Mouse (Mus musculus) kidney, postnatal 14 days (tissue): Measurements from ENCODE around the gene Lrmda.

Experiments used
- DNase-seq: peaks from one replicate; pipeline ENCODE4 v3.0.0; 2022; ENCODE audit warnings: mixed read lengths

Lrmda gene

DNA sequence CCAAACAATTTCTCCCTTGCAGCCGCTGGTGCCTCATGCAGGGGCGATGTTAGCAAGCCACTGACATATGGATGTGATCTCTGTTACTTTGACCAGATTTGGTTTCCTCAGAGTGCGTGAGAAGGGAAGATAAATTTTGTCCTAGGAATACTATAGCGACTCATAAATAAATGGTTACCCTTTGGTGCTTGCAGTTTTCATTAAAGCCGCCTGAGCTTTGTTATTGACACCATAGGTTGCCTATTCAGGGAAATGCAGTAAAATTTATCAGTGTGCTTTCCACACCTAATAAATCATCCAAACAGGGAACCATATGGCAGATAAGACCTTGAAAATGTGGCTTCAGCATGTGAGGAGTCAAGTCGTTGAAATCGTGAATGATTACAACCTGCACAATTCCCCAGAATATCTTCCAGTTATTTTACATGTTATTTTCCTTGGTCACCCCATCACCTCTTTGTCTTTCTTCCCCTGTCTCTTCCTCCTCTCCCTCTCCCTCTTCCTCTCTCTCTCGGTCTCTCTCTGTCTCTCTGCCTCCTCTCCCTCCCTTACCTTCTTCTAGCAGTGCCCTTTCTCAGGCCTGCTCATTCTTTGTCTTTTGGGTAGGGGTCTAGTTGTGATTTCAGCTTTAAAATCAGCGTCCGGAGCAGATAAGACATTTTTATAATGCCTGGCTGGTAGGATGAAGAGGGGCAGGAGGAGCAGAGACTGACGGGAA lies 148.7 kb downstream of the Lrmda start:
- no peak for DNase-seq

DNA sequence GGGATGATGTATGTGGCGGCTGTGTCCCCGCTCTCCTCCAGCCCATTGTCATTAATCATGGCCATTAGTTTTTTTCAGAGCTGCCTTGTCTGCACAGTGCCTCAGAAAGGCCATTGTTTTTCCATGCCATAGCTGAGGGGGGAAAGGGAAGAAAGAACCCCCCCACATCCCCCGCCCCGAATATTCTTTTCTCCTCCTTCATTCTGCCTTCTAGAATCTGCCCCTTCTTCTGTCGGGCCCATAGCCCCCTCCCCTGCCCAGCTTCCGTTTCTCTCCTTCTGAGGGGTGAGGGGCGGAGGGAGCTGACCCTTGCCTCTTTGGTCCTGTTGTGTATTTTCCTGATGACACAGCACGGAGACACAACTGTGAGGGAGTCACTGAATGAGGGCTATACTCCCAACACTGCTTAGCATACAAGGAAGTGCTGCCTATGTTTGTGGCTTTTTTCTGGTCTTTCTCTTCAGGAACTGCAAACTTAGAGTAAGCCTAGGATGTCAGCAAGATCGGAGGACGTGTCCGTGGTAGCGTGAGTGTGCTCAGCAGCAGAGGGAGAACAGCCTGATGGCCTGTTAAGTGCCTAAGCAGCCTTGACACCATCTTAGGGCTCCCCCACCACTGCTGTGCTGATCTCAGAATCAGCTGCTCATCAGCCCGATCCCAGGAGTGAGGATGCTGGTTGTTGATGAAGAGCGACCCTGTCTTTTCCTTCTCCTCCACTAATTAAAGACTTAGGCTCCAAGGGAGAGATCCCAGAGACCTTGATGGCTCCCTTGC lies 149.5 kb downstream of the Lrmda start:
- no peak for DNase-seq

DNA sequence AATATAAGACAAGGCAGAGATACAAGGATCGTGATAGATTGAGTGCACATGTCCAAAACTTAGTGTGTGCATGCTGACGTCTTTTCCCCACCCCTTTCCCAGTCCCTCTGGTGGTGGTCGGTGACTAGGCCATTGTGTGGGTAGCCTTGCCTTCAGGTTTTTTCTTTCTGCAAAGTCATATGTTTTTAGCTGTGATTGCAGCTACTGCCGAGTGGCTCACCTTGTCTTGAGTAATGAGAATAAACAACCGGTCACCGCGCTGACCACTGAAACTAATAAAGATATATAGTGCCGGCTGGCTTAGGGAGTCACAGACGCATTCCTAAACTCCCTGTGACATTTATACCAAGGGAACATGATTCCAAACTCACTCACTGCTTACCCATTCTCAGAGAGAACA lies 155.2 kb downstream of the Lrmda start:
- DNase-seq = no peak

DNA sequence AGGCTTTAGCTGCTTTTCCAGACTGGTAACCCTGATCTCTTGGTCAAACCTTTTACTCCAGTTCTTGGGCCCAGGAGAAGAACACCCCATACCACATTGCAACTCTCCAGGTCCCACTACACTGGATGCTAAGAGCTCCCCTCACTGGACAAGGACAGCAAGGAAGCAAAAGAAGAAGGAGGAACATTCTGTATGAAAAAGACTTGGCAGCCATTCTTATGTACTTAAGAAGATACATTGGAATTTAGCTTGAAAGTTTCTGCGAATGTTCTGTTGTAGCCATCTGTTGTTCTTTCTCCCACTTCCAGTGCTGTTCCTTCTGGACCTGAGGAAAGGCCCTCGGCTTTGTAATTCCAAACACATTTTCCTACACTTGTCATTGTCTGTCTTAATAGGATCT lies 160.2 kb downstream of the Lrmda start:
- DNase-seq = no peak

DNA sequence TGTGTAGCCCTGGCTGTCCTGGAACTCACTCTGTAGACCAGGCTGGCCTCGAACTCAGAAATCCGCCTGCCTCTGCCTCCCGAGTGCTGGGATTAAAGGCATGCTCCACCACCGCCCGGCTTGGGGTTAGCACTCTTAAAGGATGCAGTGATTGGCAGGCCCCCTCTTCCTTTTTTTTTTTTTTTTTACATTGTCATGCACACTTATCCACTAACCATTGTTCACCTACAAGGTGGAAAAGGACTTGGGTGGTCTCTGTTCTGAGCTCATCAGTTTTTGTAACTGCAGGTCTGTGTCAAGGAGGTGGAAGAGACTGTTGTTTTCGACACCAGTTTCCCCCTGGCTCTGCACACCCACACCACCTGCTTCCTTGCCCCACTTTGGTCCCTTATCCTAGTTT lies 162.0 kb downstream of the Lrmda start:
- DNase-seq = no peak

DNA sequence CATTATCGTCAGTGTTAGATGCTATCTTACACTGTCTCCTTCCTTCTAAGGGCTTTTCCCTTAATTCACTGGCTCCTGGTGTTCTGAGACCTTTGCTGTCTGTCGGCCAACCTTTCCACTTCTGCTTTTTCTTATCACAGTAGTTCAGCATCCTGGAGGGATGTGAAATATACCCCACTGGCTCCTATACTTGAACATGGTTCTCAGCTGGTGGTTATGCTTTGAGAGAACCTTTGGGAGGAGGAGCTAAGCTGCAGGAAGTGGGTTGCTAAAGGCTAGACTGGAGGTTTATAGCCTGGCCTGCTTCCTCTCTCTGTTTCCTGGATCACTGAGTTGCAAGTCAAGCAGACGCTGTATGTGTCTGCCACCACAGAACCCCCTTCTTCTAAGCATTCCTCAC lies 163.7 kb downstream of the Lrmda start:
- DNase-seq = no peak

DNA sequence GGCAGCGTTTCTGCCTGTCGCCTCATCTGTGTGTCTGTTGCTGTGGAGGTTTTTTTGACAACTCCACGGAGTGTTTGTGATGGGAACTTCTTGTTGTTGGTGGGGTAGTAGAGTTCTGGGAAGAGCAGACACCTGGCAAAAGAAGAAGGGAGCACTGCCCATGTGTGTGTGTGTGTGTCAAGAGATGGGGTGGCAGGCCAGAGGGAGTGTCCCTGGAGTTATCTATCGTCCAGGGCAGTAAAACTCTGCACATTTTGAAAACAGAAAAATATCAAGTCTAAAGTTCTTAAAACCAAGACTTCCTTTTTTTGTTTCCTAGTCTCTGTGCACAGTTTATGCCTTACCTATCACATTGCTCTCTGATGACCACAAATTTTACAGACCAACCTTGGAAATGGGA lies 165.9 kb downstream of the Lrmda start:
- DNase-seq = no peak

DNA sequence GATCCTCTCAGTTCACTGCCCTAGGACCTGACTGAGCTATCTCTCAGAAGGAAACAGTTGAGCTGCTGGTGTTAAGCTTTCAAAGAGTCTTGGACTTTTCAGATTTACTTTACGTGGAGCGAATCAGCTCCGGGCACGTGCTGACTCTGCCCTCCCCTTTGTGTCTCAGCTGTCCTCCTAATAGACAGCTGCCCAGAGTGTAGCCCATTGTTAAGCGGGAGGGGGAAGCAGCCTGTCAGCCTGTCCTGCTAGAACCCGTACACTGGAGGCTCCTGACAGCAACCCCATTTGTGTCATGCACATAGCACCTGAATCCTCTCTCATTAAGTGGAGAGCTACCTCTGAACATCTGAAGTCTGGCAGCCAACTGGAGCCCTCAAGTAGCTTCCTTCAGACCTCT lies 170.6 kb downstream of the Lrmda start:
- no peak for DNase-seq

DNA sequence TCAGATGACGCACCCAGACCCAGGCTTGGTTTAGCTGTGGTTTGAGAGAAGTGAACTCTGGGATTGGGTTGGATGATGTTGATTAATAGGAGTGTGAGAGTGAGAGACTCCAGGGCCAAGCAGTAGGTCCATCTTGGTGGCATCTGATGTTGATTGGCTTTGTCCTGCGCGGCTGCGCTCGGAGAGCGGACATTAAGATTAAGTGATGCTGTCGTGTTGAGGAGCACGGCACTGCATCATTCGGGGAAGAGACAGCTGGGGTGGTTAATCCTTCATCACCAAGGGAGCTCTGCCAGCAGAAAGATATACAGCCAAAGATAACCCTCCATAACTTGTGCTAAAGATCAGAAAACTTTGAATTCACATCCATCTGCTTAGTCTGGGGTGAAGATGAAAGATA lies 172.7 kb downstream of the Lrmda start:
- DNase-seq = no peak

DNA sequence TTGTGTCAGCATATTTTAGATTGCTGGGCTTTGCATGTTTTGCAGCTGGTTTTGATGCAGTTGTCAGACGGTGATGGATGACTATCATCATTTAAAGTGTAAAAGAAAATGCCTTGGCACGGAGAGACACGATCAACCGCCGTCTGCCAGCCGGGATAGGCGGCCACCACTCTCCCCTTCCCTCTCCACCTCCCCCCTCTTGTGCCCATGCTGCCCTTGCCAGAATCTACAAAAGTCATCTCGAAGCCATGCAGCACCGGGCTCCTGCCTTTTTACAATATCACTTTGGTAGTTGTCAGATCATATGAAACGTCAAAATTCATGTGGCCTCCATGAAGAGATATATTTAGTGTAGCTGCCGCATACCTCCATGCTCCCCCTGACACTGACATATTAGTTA lies 178.5 kb downstream of the Lrmda start:
- no peak for DNase-seq

DNA sequence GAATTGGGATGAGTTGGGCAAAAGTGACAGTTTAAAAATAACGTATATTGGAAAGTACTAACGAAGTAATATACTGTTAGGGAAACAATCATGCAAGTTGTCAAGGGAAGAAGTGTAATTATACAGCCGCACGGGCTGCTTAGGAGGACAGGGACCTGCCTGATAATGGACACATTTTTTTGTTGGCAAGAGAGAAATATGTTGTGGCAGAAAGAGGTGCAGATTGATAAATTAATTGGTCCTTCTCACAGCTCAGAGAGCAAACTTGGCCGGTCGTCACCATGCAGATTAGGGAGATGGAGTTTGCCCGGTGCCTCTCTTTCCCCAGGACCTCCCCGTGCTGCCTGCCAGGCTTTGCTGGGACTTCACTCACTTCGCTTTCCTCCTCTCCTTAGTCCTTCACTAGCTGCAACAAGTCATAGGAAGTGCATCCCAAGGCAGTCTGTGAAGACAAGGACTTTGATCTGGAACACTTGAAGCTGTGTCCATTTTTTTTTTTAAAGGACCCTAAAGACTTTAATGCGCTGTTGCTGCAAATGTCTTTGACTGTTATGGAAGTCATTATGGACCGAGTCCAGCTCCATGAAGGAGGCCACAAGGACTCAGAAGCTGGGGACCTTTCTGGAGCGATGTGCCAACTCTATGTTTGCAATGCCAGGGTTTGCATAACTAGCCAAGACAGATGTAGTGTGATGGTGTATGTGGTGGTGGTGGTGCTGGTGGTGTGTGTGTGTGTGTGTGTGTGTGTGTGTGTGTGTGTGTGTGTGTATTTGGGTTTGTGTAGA lies 179.3 kb downstream of the Lrmda start:
- no peak for DNase-seq

DNA sequence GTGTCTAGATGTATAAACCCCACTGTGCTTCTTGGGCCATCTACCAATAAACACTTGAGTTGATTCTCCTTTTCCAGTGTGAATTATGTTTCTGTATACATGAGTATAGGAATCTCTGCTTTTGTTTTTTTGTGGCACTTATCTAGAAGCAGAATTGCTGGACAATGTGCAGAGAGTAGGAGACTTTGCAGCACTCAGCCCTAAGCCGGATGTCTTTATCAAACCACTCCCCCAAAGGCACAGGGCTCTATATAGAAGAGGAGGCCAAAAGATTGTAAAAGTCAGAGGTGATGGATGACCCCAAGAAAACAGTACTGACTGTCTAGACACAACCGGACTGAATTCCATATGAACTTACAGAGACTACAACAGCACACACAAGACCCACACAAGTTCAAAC lies 182.2 kb downstream of the Lrmda start:
- DNase-seq = no peak

DNA sequence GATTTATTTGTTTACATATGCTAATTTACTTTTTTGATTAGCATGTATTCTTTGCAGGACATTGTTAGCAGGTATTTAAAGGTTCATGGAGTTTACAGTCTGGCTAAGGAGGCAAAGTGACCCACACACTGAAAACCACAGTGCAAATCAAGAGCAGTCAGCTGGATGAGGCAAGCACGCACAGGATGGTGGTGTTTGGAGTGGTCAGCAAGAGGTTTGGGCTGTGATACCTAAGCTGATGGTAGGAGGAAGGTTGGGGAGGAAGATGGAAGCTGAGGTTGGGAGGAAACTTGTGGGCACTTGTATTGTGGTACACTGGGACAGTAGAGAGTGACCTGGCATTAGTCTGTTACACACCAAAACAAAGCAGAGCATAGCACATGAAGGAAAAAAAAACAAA lies 191.1 kb downstream of the Lrmda start:
- no peak for DNase-seq

DNA sequence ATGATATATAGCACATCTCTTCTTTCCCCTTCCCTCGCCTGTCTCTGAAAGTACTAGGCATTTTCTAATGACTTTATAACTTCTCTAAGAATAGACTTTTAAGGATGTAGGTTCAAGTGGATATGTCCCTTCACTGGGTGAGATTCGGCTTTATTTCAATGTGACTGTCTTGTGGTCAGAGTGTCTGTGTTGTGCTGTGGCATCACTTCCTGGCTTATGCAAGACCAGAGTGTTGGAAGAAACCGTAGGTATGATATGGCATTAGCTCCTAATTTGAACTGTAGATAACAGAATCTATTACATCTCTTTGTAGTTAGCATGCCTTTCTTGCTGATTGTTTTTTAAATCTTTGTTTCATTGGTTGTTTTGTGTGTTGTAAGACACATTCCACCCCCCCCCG lies 198.7 kb downstream of the Lrmda start:
- no peak for DNase-seq

DNA sequence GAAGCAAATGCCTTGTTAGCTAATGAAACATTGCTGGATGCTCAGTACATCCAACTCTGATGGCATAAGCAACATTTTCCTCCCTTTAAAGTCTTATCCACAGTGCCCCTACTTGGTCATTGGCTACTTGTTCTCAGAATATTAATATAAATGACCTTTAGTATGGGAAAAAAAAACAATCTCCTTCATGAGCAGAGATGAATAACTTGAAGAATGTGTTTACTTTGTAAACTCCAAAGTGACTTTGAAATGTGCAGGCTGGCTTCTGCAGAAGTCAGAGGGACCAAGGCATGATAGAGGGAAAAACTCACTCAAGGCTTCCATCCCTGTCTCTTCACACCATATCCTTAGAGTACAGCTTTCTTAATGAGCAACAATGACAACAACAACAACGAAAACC lies 202.5 kb downstream of the Lrmda start:
- DNase-seq = no peak

DNA sequence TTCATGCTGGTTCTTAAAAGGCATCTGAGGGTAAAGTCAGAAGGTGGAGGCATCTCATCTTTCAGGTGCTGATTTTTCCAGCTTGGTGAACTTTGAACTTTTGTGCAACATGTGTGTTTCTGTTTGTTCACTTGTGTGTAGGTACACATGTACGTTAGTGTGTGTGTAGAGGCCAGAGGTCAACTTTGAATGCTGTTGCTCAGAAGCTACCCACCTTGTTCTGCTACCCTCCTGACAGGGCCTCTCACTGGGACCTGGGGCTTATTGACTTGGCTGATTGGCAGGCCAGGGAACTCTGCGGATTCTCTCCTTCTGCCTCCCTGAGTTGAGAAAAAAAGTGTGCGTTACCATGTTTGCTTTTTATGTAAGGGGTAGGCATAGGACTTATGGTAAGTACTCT lies 203.1 kb downstream of the Lrmda start:
- no peak for DNase-seq

DNA sequence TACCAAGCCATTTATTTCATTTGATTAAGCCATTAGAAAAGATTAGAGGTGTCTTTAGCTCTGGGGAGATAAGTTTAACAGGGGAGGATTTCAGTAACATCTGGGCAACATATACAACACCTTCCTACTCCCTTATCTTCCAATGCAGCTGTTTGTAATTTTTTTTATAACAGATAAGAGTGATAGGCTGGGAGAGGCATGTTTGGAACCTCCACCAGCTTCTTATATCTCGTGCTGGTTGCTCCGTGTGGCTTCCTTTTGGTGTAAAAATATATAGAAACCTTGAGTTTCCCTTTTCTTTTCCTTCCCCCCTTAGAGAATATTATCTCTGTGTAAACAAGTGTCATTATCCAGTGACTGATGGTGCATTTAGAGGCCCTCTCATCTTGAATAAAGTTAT lies 206.7 kb downstream of the Lrmda start:
- DNase-seq = no peak

DNA sequence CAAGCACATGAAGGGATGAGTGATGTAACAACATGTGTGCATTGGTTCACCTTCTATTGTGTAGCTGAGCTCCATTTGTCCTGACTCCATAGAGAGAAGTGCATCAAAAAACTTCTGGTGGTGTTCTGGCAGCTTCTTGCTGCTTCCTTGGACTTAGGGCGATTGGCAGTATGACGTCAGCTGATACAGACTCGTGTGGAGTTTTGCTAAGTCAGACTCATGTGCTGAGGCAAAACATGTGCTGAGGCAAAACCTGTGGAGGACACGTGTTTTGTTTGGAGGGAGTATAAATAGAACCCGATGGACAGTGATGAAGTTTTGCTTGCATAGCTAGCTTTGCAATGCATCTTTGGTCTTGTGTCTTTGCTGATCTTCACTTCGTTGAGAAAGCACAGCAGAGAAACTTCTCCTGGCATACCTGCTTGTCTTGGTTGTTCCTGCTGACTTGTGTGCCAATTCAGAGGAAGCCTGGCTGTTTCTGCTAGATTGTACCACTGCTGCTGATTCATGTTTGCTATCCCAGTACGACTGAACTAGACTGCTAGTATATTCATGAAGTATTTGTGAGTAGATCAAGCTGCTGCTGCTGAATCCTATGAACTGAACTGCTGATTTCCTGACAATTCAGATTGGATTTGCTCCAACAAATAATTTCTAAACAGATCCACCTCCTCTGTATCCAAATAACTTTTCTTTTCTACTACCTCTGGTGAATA lies 208.9 kb downstream of the Lrmda start:
- DNase-seq = no peak

DNA sequence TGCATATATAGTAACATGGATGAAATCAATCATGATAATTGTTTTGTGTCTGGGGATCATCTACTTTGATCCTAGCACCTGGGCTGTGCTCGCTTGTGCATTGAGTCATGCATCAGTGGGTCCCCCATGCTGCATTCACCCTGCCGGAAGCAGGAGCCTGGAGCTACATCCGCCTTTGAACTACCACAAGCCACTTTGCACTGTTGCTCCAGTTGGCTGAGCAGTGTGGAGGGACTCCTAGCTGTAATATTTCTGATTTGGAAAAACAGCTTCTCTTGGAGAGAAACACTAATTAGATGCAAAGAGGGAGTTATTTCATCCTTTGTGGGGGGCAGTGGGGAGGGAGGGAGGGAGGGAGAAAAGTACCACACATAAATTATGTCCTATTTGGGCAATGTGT lies 220.8 kb downstream of the Lrmda start:
- DNase-seq = peak; percentile 22

DNA sequence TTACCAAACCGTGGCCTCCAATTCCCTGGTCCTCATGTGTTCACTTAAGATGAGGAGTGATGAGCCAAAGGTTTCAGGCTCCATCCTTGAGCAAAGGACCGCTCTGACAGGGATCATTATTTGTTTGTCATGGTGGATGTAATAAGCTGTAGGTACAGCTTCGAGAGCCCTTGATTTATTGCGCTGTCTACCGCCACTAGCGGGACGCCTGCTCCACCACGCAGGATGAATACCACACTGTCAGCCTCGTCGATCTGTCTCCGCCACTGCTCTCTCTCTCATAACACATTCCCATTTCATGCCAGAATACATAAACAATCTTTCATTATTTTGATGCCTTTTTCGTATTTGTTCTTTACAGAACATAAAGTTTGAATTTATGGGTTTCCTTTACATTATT lies 235.9 kb downstream of the Lrmda start:
- DNase-seq = no peak

DNA sequence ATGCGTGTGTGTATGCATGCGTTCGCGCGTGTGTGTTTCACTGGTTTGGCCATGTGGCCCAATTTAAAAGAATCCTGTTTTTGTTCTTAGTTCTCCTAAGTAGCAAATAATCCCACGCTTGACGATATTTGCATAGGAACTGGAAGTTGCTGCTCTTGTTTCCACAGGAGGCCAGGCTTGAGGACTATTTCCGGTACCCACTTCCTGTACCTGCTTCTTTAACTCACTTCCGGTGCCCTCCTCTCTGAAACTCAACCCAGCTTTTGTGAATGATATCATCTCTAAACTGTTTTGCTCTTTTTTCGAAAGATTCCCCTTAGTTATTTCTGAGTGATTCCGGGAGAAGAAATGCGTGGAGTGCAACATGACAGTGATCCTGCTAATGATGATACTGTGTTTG lies 236.8 kb downstream of the Lrmda start:
- no peak for DNase-seq

DNA sequence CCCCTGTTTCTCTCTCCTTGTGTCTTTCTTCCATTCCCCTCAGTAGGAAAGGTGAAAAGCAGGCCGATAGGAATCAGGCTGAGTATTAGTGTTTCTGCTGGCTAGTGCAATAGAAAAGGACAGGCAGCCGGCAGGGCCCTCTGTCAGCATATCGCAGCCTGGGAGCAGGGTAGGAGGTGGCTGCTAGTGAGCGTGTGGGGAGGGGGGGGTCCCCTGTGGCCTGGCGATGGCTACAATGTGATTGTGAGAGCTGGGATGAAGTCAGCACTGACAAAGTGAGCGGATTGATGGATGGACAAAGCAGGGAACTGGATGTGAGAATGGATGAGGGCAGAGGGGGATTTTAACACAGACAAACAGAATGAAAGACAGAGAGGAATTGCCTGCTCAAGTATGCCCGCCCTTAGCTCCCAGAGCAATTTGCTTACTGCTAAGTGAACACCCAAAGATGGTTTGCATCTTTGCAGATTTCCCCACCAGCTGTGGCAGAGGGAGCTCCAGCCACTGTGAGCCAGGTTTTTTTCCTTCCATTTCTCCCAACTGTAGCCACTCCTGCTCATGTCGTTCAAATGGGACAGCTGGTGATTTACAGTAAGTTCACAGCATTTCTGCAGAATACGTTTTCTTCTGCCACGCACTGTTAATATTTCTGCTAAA lies 240.0 kb downstream of the Lrmda start:
- DNase-seq = no peak

DNA sequence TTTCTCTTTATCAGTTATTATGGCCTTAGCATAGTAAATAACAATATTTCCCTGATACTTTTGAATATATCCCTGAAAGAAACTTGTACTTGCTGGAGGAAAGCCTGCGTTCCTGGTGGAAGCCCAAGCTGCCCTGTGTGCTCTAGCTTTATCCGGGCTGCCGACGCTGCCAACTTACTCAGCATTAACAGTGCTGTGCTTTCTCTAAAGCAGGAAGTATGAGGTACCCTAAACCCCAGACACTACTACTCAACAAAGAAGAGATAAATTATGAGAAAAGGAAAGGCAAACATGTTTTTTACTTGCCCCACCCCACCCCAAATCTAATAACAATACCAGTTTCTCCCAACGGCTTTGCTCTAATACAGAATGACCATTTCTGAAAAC lies 240.5 kb downstream of the Lrmda start:
- DNase-seq = peak; percentile 16
